Mouse (Mus musculus): ENCODE results near the gene Gorasp1.

DNA sequence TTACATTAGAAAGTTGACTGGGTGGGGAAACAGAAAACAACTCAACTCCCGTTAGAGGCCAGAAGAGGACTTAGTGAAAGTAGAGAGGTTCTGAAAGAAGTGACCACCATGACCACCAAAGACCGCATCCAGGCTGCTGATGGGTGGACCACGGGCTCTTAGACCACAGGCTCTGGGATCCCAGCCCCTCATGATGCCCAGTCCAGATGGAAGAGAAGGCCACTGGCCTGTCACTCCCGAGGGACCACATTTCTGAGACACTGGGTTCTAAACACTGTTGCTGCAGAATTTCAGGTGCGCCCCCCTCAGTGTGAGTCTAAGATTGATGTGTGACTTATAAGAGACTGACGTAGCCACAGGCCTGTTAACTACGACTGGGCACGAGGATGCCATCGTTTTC lies 47.9 kb downstream of the Gorasp1 start:
- TF ChIP-seq CTCF (IDR thresholded peaks at IDR 0.05; ENCODE audit: extremely low read depth, insufficient read depth, insufficient read length, insufficient replicate concordance) (no peak), POLR2A (IDR thresholded peaks at IDR 0.05; ENCODE audit: low read depth, low read length) (no peak)
